ENCODE assay signal across 19 mouse cellular contexts in the genomic region with DNA sequence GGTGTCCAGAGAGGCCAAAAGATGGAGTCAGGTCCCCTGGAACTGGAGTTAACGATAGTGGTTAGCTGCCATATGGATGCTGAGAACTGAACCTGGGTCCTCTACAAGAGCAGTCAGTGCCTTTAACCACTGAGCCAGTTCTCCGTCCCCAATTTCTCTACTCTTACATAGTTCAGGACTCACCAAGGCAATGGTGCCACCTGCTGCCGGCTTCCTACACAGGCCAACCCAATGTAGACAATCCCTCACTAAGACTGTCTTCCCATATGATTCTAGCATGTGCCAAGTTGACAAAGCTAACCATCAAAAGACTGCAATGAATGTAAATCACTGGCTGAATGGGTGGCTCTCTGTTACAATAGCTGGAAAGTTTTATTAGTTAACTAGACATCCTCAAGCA.
DNase-seq lines count a peak whose midpoint lies in the region; ATAC-seq and TF ChIP-seq lines count a peak whose summit lies in the region.
"Had no signal": no experiment of that assay in that cellular context is flagged by ENCODE, and none has a peak within 500 bp of the region (broad histone marks: within the 10 kb centered on the region; RNA-seq: fewer than 3 reads in every experiment).

No protein-coding gene starts in this region.

- DNase-seq in adrenal gland, postnatal 14 days, result peak; percentile 19
- no peak for DNase-seq in adrenal gland, adult 8-10 months
- no peak for DNase-seq in midbrain, postnatal 0 days (ENCODE audit: low spot score)
- peak; percentile 39 to 53 for DNase-seq in adrenal gland, postnatal 36 days
- DNase-seq in spleen, adult 18-20 months, result no peak
- DNase-seq: cerebellum, postnatal 10 days; kidney, adult 9 months; kidney, postnatal 4 days; thymus, adult 2 months; thymus, postnatal 4 days had no signal

- no peak overlapping the region for H3K9ac ChIP-seq in intestine, postnatal 0 days (ENCODE audit: low read depth, low read length)
- H3K9ac ChIP-seq in intestine, embryonic 16.5 days (ENCODE audit: low read depth, low read length), result no peak overlapping the region
- no peak overlapping the region for H3K9ac ChIP-seq in midbrain, postnatal 0 days (replicated peaks; ENCODE audit: low read length, poor library complexity, severe bottlenecking)
- H3K9ac ChIP-seq in midbrain, embryonic 16.5 days (ENCODE audit: low read depth, low read length), result no peak overlapping the region
- H3K9ac ChIP-seq: liver, embryonic 14.5 days; midbrain, embryonic 15.5 days had no signal

- peak; percentile 29 for TF ChIP-seq CTCF in intestine, postnatal 0 days (IDR thresholded peaks at IDR 0.05; ENCODE audit: low read depth)
- TF ChIP-seq CTCF in midbrain, postnatal 0 days (IDR thresholded peaks at IDR 0.05), result peak; percentile 37

- H3K27me3 ChIP-seq in intestine, postnatal 0 days (replicated peaks; ENCODE audit: control insufficient read depth, insufficient read depth, low read length), result no peaks in the 10 kb centered on the region
- H3K27me3 ChIP-seq in intestine, embryonic 16.5 days (replicated peaks; ENCODE audit: control insufficient read depth, insufficient read depth, low read length), result no peaks in the 10 kb centered on the region
- H3K27me3 ChIP-seq in midbrain, postnatal 0 days (ENCODE audit: insufficient read depth, low read length), result no peaks in the 10 kb centered on the region
- no peaks in the 10 kb centered on the region for H3K27me3 ChIP-seq in midbrain, embryonic 16.5 days (ENCODE audit: control insufficient read depth, insufficient read depth, low read depth, low read length)
- H3K27me3 ChIP-seq: midbrain, embryonic 15.5 days had no signal

- peaks cover 3% of the 10 kb centered on the region; the same call in 1 of the 2 replicates for H3K4me1 ChIP-seq in intestine, postnatal 0 days (replicated peaks; ENCODE audit: control insufficient read depth, insufficient read depth, low read length)
- H3K4me1 ChIP-seq in intestine, embryonic 16.5 days (ENCODE audit: control insufficient read depth, insufficient read depth, low read length), result peaks cover 3% of the 10 kb centered on the region
- H3K4me1 ChIP-seq in midbrain, postnatal 0 days (ENCODE audit: insufficient read depth, low read length), result no peaks in the 10 kb centered on the region
- no peaks in the 10 kb centered on the region for H3K4me1 ChIP-seq in midbrain, embryonic 16.5 days (ENCODE audit: control insufficient read depth, insufficient read depth, low read length)
- H3K4me1 ChIP-seq: midbrain, embryonic 15.5 days had no signal

- H3K4me3 ChIP-seq in intestine, postnatal 0 days (ENCODE audit: low read depth, low read length), result no peak overlapping the region
- H3K4me3 ChIP-seq in intestine, embryonic 16.5 days (ENCODE audit: low read length), result no peak overlapping the region
- no peak overlapping the region for H3K4me3 ChIP-seq in midbrain, postnatal 0 days (ENCODE audit: low read depth, low read length)
- no peak overlapping the region for H3K4me3 ChIP-seq in midbrain, embryonic 16.5 days (ENCODE audit: low read depth, low read length)
- H3K4me3 ChIP-seq: forebrain, embryonic 10.5 days; hindbrain, embryonic 10.5 days; left cerebral cortex, adult 2 months; midbrain, embryonic 15.5 days had no signal

- 93% methylated on average over 3 of the region's 3 CpGs for WGBS in intestine, postnatal 0 days
- 95% methylated on average over 3 of the region's 3 CpGs for WGBS in intestine, embryonic 16.5 days
- WGBS in midbrain, postnatal 0 days, result 98% methylated on average over 3 of the region's 3 CpGs
- WGBS in midbrain, embryonic 16.5 days, result 91% methylated on average over 3 of the region's 3 CpGs

- H3K9me3 ChIP-seq in intestine, postnatal 0 days (ENCODE audit: control insufficient read depth), result no peaks in the 10 kb centered on the region
- peaks cover 4% of the 10 kb centered on the region; the same call in 1 of the 2 replicates for H3K9me3 ChIP-seq in intestine, embryonic 16.5 days (ENCODE audit: control insufficient read depth, low read length)
- H3K9me3 ChIP-seq in midbrain, postnatal 0 days (ENCODE audit: low read length), result no peaks in the 10 kb centered on the region
- H3K9me3 ChIP-seq in midbrain, embryonic 16.5 days (replicated peaks; ENCODE audit: control insufficient read depth, low read length, poor library complexity, severe bottlenecking), result no peaks in the 10 kb centered on the region
- H3K9me3 ChIP-seq: midbrain, embryonic 15.5 days had no signal

- no peak for ATAC-seq in intestine, postnatal 0 days
- no peak for ATAC-seq in intestine, embryonic 16.5 days
- no peak for ATAC-seq in midbrain, postnatal 0 days (ENCODE audit: low FRiP score)
- ATAC-seq in midbrain, embryonic 16.5 days, result no peak
- ATAC-seq: midbrain, embryonic 15.5 days had no signal

- no peak overlapping the region for H3K4me2 ChIP-seq in intestine, postnatal 0 days (replicated peaks; ENCODE audit: low read depth)
- no peak overlapping the region for H3K4me2 ChIP-seq in intestine, embryonic 16.5 days (ENCODE audit: low read depth, low read length)
- no peak overlapping the region for H3K4me2 ChIP-seq in midbrain, postnatal 0 days (ENCODE audit: low read depth, low read length, poor library complexity, severe bottlenecking)
- H3K4me2 ChIP-seq in midbrain, embryonic 16.5 days (ENCODE audit: low read length), result no peak overlapping the region
- H3K4me2 ChIP-seq: midbrain, embryonic 15.5 days had no signal

- no peaks in the 10 kb centered on the region for H3K36me3 ChIP-seq in intestine, postnatal 0 days (ENCODE audit: control insufficient read depth, insufficient read depth)
- H3K36me3 ChIP-seq in intestine, embryonic 16.5 days (ENCODE audit: control insufficient read depth, insufficient read depth, low read length), result no peaks in the 10 kb centered on the region
- H3K36me3 ChIP-seq in midbrain, postnatal 0 days (ENCODE audit: insufficient read depth, low read length), result no peaks in the 10 kb centered on the region
- H3K36me3 ChIP-seq in midbrain, embryonic 16.5 days (ENCODE audit: control insufficient read depth, insufficient read depth, low read length), result no peaks in the 10 kb centered on the region
- H3K36me3 ChIP-seq: forebrain, embryonic 10.5 days; hindbrain, embryonic 10.5 days; midbrain, embryonic 15.5 days had no signal

- no peak overlapping the region for H3K27ac ChIP-seq in intestine, postnatal 0 days (ENCODE audit: low read depth, low read length)
- H3K27ac ChIP-seq in intestine, embryonic 16.5 days (ENCODE audit: low read length), result no peak overlapping the region
- H3K27ac ChIP-seq in midbrain, postnatal 0 days (ENCODE audit: low read depth, low read length), result no peak overlapping the region
- H3K27ac ChIP-seq in midbrain, embryonic 16.5 days (ENCODE audit: low read length), result no peak overlapping the region
- H3K27ac ChIP-seq: forebrain, embryonic 10.5 days; hindbrain, embryonic 10.5 days; left cerebral cortex, adult 2 months; liver, embryonic 14.5 days; macrophage; midbrain, embryonic 15.5 days had no signal

Comparison
In these comparisons a context has a peak if more than half of its experiments do, and no peak if none do; other contexts are left out.
1. DNase-seq: peak in adrenal gland, postnatal 14 days (single experiment) and adrenal gland, postnatal 36 days (2 of 2); none in adrenal gland, adult 8-10 months (single experiment), midbrain, postnatal 0 days (single experiment) and spleen, adult 18-20 months (0 of 2).